Mouse (Mus musculus) ES-E14 (cell line): ENCODE results near the gene Tjp2. TPM values are rescaled to one million over a fixed set of nuclear protein-coding genes. Genes with fewer than 3 reads are reported as not detected.

Experiments used
- DNase-seq: peaks from one replicate; pipeline ENCODE4 v3.0.0-alpha.2; 2013; ENCODE audit warnings: low read depth, low spot score
- H3K27ac ChIP-seq: 2 replicates; pipeline ENCODE4 v1.5.1; 2012; ENCODE audit warnings: low read depth, mild to moderate bottlenecking, low read length, moderate library complexity, mixed read lengths; ENCODE audit not compliant: poor library complexity, insufficient read depth, severe bottlenecking
- H3K36me3 ChIP-seq: 2 replicates; pipeline ENCODE4 v1.6.1; 2012; ENCODE audit warnings: mild to moderate bottlenecking, low read length, moderate library complexity, mixed read lengths; ENCODE audit not compliant: control insufficient read depth, poor library complexity, insufficient read depth, severe bottlenecking
- H3K4me1 ChIP-seq, 2 experiments: fragments of 150-350 bp in 1 of 2; sonication (generic) in 1 of 2; 2 replicates each; pipeline ENCODE4 v1.6.1; 2012; ENCODE audit warnings: low read length in 2 of 2, mild to moderate bottlenecking in 1 of 2, mixed read lengths in 1 of 2; ENCODE audit not compliant: control insufficient read depth in 2 of 2, insufficient read depth in 2 of 2, poor library complexity in 1 of 2
- H3K4me3 ChIP-seq, 2 experiments: fragments of 150-350 bp in 1 of 2; sonication (generic) in 1 of 2; 2 replicates each; pipeline ENCODE4 v1.5.1; 2012; ENCODE audit warnings: low read length in 2 of 2, low read depth in 1 of 2, mild to moderate bottlenecking in 1 of 2, mixed read lengths in 1 of 2; ENCODE audit not compliant: insufficient read depth in 1 of 2, poor library complexity in 1 of 2, severe bottlenecking in 1 of 2
- H3K9ac ChIP-seq: 2 replicates; pipeline ENCODE4 v1.6.1; 2012; ENCODE audit warnings: low read depth, mild to moderate bottlenecking, low read length, mixed read lengths; ENCODE audit not compliant: poor library complexity, insufficient read depth, severe bottlenecking
- H3K9me3 ChIP-seq: fragments of 150-350 bp; sonication (generic); 2 replicates; pipeline ENCODE4 v1.6.1; 2012; ENCODE audit warnings: low read depth, mild to moderate bottlenecking, low read length; ENCODE audit not compliant: control insufficient read depth, insufficient read depth
- CHD2 ChIP-seq: IDR thresholded peaks from 2 replicates; pipeline ENCODE4 v1.6.1; 2014; ENCODE audit warnings: mild to moderate bottlenecking, low read depth, low read length, inconsistent platforms
- HCFC1 ChIP-seq: IDR thresholded peaks from 2 replicates; pipeline ENCODE4 v1.6.1; 2012; ENCODE audit warnings: low read length, inconsistent platforms, borderline replicate concordance; ENCODE audit not compliant: insufficient read depth
- MAFK ChIP-seq: IDR thresholded peaks from 2 replicates; pipeline ENCODE4 v1.6.1; 2014; ENCODE audit warnings: mild to moderate bottlenecking, low read depth, low read length, inconsistent platforms; ENCODE audit not compliant: insufficient read depth
- ZC3H11A ChIP-seq: IDR thresholded peaks from 2 replicates; pipeline ENCODE4 v1.6.1; 2012; ENCODE audit warnings: low read depth, mild to moderate bottlenecking, inconsistent platforms, low read length, borderline replicate concordance
- ZNF384 ChIP-seq: IDR thresholded peaks from 2 replicates; pipeline ENCODE4 v1.6.1; 2012; ENCODE audit warnings: low read depth, low read length, inconsistent platforms
- in situ Hi-C, 2 experiments: fragments of 600-800 bp; cut with MboI; formaldehyde crosslinking; loops; one replicate each; pipeline ENCODE4 v1.15.1; 2025; ENCODE audit warnings: low sequenced_read_pairs in 2 of 2, inconsistent platforms in 1 of 2; ENCODE audit not compliant: unreplicated experiment in 2 of 2
- total RNA-seq: library from RNA; depleted of rRNA; stranded (reverse); fragments of 300-350 nt; gene quantifications from 2 replicates; pipeline ENCODE4 v1.2.3, GENCODE M21; 2012

Tjp2 gene
- total RNA-seq, 1 experiment, result 97.3 TPM

DNA sequence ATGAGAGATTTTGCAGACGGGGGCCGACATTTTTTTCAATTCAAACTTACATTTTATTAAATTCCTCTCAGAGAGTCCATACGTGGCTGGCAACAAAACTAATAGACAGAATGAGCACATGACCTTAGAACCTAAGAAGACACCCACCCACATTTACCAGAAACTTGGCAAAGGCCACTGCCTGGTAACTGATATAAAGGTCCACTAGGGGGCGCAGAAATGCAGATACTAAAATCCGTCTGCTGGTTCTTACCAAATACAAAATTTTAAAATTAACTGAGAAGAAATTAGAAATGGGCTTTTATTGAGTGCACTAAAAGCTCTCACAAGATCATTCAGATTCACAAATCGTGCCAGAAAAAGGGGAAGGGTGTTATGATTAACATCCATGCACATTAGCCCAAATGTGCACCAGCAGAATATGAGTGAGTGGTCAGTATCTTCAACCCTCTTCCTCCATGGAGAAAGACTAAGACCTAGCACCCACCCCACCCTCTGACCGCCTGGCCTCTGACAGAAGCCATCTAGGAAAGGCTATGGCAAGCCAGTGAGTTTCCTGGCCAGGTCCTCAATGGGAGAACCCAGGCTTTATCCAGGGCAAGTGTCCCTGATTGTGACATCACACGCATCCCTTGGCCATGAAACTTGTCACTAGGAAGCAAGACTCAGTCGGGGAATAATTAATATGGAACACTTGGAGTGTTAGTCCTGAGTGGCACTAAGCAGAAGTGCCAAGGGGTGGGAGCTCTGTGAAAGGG lies 71.4 kb downstream of the Tjp2 start:
- no peak overlapping the region for H3K9ac ChIP-seq
- no peaks in the 10 kb centered on the region for H3K9me3 ChIP-seq
- TF ChIP-seq ZC3H11A, result no peak
- TF ChIP-seq ZNF384, result no peak
- TF ChIP-seq CHD2, result no peak
- TF ChIP-seq HCFC1, result no peak
- no peak for TF ChIP-seq MAFK
- peaks cover 0 to 3% of the 10 kb centered on the region in 2 experiments; a peak in 1 of 4 replicates for H3K4me1 ChIP-seq
- H3K27ac ChIP-seq, result no peak overlapping the region
- peaks cover 10% of the 10 kb centered on the region; the same call in 1 of the 2 replicates for H3K36me3 ChIP-seq
- in situ Hi-C loops, result no loop called here
- no peak overlapping the region for H3K4me3 ChIP-seq
- DNase-seq, result no peak

DNA sequence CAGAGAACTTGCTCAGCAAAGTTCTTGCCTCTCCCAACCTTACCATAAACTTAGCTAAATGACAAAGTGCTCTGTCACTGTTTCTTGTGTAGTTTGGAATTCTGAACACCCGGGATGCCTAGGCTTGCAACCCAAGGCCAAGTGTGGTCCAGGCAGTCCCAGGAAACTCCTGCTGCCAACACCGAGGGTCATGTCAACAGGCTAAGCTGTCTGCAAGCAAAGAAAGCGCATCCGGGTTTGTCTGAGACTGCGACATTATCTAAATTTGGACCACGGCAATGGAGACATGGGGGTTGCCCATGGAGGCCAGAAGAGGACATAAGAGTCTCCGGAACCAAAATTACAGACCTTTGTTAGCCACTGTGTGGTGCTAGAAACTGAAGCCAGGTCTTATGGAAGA lies 80.8 kb downstream of the Tjp2 start:
- peaks cover 1 to 4% of the 10 kb centered on the region in 2 experiments; a peak in 1 of 4 replicates for H3K4me1 ChIP-seq
- no peak for DNase-seq
- H3K9me3 ChIP-seq, result no peaks in the 10 kb centered on the region
- H3K9ac ChIP-seq, result no peak overlapping the region
- H3K27ac ChIP-seq, result no peak overlapping the region
- H3K36me3 ChIP-seq, result peaks cover 13% of the 10 kb centered on the region; the same call in 1 of the 2 replicates
- H3K4me3 ChIP-seq, result no peak overlapping the region
- TF ChIP-seq CHD2, result no peak
- in situ Hi-C loops, result no loop called here

DNA sequence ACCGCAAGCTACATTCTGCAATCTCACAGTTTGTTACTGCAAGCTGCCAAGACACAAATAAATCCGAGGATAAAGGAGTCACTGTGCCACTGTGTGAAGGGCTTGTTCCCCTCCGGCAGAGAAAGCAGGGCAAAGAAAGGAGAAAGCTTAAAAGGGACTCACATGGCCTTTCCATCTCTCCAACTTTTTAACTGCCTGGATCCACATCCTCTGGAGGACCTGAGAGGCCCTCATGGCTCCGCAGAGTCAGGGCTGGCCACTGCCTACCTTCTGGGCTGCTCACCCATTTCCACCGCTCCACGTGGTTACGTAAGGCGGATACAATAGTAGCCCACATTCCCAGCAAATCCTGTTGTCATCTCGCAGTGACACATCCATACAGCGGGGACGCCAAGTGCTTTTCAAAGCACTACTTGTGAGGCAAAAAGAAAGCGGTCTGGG lies 82.2 kb downstream of the Tjp2 start:
- H3K36me3 ChIP-seq, result peaks cover 16% of the 10 kb centered on the region
- no peak overlapping the region for H3K27ac ChIP-seq
- H3K9me3 ChIP-seq, result no peaks in the 10 kb centered on the region
- peaks cover 1 to 4% of the 10 kb centered on the region in 2 experiments; a peak in 1 of 4 replicates for H3K4me1 ChIP-seq
- no peak for TF ChIP-seq ZC3H11A
- no peak for TF ChIP-seq CHD2
- TF ChIP-seq MAFK, result no peak
- TF ChIP-seq HCFC1, result no peak
- no peak for TF ChIP-seq ZNF384
- no peak overlapping the region for H3K4me3 ChIP-seq
- DNase-seq, result no peak
- in situ Hi-C loops, result no loop called here
- H3K9ac ChIP-seq, result no peak overlapping the region

DNA sequence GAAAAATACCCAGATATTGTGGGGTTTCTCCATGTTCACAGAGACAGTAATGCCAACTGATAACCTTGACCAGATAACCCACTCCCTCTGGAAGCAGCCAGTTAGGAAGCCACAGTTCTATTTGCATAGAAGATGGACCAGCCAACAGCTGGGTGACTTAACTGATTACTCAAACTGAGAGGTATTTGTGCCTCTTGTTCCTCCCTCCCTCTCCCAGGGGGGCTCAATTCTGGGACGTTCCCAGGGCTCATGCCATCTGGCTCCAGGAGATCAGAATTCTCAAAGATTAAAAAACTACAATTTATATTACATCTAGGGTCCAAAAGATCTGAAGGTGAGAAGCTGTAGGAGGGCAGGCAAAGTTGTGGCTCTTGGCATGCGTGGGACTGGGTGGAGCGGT lies 84.5 kb downstream of the Tjp2 start:
- H3K4me3 ChIP-seq, result no peak overlapping the region

DNA sequence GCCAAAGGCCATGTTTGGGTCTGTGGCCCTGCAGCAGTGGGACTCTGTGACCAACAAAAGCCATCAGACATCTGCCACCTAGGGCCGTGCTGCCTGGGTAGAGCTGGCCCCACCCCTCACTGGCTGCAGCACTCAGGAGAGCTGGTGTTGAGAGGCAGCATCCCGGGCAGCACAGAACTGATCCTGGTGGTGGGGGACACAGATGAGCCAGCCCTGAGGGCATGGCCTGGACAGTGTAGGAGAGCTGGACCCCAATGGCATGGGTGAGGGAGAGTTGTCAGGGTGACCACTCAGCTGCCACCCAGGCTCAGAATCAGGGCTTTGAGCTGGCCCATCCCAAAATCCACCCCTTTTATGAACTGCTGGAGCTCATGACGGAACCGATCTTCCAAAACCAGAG lies 87.4 kb downstream of the Tjp2 start:
- Histone ChIP-seq H3K4me1 (no peaks in the 10 kb centered on the region), H3K36me3 (peaks cover 35% of the 10 kb centered on the region), H3K9ac (no peak overlapping the region), H3K9me3 (no peaks in the 10 kb centered on the region), H3K27ac (no peak overlapping the region), H3K4me3 (no peak overlapping the region)
- DNase-seq, result no peak
- TF ChIP-seq MAFK, result no peak
- TF ChIP-seq ZC3H11A, result no peak
- no peak for TF ChIP-seq CHD2
- TF ChIP-seq HCFC1, result no peak
- TF ChIP-seq ZNF384, result no peak
- in situ Hi-C loops, result no loop called here

More for the DNA sequence above, 84.5 kb downstream of the Tjp2 start:
- no peak for DNase-seq
- in situ Hi-C loops, result no loop called here
- H3K9me3 ChIP-seq, result no peaks in the 10 kb centered on the region
- H3K36me3 ChIP-seq, result peaks cover 21% of the 10 kb centered on the region
- H3K27ac ChIP-seq, result no peak overlapping the region
- H3K4me1 ChIP-seq, result peaks cover 1 to 2% of the 10 kb centered on the region in 2 experiments; a peak in 1 of 4 replicates
- TF ChIP-seq ZC3H11A (no peak), ZNF384 (no peak), CHD2 (no peak)
- H3K9ac ChIP-seq, result no peak overlapping the region
